Mouse (Mus musculus) ovary, adult 18-20 months (tissue): ENCODE results near the gene Ntf3.

Source experiments
- DNase-seq: peaks from one replicate; pipeline ENCODE4 v3.0.0; 2022; ENCODE audit warnings: low spot score, mixed read lengths

The Ntf3 gene

GRCm38 (mm10) chr6:126166548-126167207 lies at the start of gene Ntf3:
Ntf3 (minus strand) TSS chr6:126166910.
- no peak for DNase-seq

- no peak for DNase-seq
These were observed 46.6 kb upstream of the Ntf3 start for GRCm38 (mm10) chr6:126213330-126213729.

GRCm38 (mm10) chr6:126203366-126203765 lies 36.7 kb upstream of the Ntf3 start:
- DNase-seq = no peak

GRCm38 (mm10) chr6:126202959-126203358 lies 36.2 kb upstream of the Ntf3 start:
- DNase-seq = no peak

GRCm38 (mm10) chr6:126201721-126202120 lies 35.0 kb upstream of the Ntf3 start:
- no peak for DNase-seq

GRCm38 (mm10) chr6:126199916-126200315 lies 33.2 kb upstream of the Ntf3 start:
- DNase-seq = no peak

- no peak for DNase-seq
These were observed 28.1 kb upstream of the Ntf3 start for GRCm38 (mm10) chr6:126194760-126195159.

- DNase-seq = no peak
These were observed 23.6 kb upstream of the Ntf3 start for GRCm38 (mm10) chr6:126190218-126190871.

GRCm38 (mm10) chr6:126187400-126187799 lies 20.7 kb upstream of the Ntf3 start:
- no peak for DNase-seq

- no peak for DNase-seq
These were observed 19.4 kb upstream of the Ntf3 start for GRCm38 (mm10) chr6:126186116-126186515.

GRCm38 (mm10) chr6:126172071-126172470 lies 5.4 kb upstream of the Ntf3 start:
- no peak for DNase-seq

GRCm38 (mm10) chr6:126170772-126171171 lies 4.1 kb upstream of the Ntf3 start:
- no peak for DNase-seq

GRCm38 (mm10) chr6:126167731-126168130 lies 1.0 kb upstream of the Ntf3 start:
- no peak for DNase-seq

- DNase-seq = no peak
These were observed 489 bp upstream of the Ntf3 start for GRCm38 (mm10) chr6:126167208-126167590.

- DNase-seq = no peak
These were observed 1.0 kb downstream of the Ntf3 start for GRCm38 (mm10) chr6:126165591-126166155.

- DNase-seq = no peak
These were observed 1.9 kb downstream of the Ntf3 start for GRCm38 (mm10) chr6:126164781-126165180.

- DNase-seq = no peak
These were observed 2.6 kb downstream of the Ntf3 start for GRCm38 (mm10) chr6:126163861-126164755.

GRCm38 (mm10) chr6:126163181-126163621 lies 3.5 kb downstream of the Ntf3 start:
- no peak for DNase-seq

GRCm38 (mm10) chr6:126162351-126162758 lies 4.4 kb downstream of the Ntf3 start:
- no peak for DNase-seq

- no peak for DNase-seq
These were observed 5.0 kb downstream of the Ntf3 start for GRCm38 (mm10) chr6:126161571-126162340.

GRCm38 (mm10) chr6:126160067-126160411 lies 6.7 kb downstream of the Ntf3 start:
- no peak for DNase-seq
